Mouse (Mus musculus): ENCODE measurements around the gene Ttbk1.
A peak's percentile ranks its signal among the peaks of the same experiment; 100 is the strongest.
"Not testable (repeated sequence)": the region's sequence is repeated elsewhere in the genome, so short reads cannot be mapped to it uniquely, and the experiment has no call there.

Gene Ttbk1

GRCm38 (mm10) chr17:46487431-46487830, at the start of gene Ttbk1:
Ttbk1 (minus strand) TSS chr17:46487675.
- no peak for DNase-seq (ENCODE audit: low spot score in 2 of 2)

- DNase-seq (ENCODE audit: low spot score in 2 of 2): peak in 1 of 2 experiments; percentile 46
Observed at GRCm38 (mm10) chr17:46525579-46526307, 38.3 kb upstream of the Ttbk1 start.

GRCm38 (mm10) chr17:46525065-46525464, 37.6 kb upstream of the Ttbk1 start:
- DNase-seq (ENCODE audit: low spot score in 2 of 2): no peak

GRCm38 (mm10) chr17:46521963-46522668, 34.6 kb upstream of the Ttbk1 start:
- DNase-seq (ENCODE audit: low spot score in 2 of 2): no peak

- DNase-seq (ENCODE audit: low spot score in 2 of 2): no peak
Observed at GRCm38 (mm10) chr17:46521174-46521573, 33.7 kb upstream of the Ttbk1 start.

GRCm38 (mm10) chr17:46520385-46520979, 33.0 kb upstream of the Ttbk1 start:
- DNase-seq (ENCODE audit: low spot score in 2 of 2): no peak

GRCm38 (mm10) chr17:46519971-46520370, 32.5 kb upstream of the Ttbk1 start:
- DNase-seq (ENCODE audit: low spot score in 2 of 2): no peak

GRCm38 (mm10) chr17:46513329-46513728, 25.9 kb upstream of the Ttbk1 start:
- no peak for DNase-seq (ENCODE audit: low spot score in 2 of 2)

GRCm38 (mm10) chr17:46511059-46511710, 23.7 kb upstream of the Ttbk1 start:
- DNase-seq (ENCODE audit: low spot score in 2 of 2): no peak

GRCm38 (mm10) chr17:46505617-46506016, 18.1 kb upstream of the Ttbk1 start:
- no peak for DNase-seq (ENCODE audit: low spot score in 2 of 2)

GRCm38 (mm10) chr17:46503847-46504638, 16.6 kb upstream of the Ttbk1 start:
- no peak for DNase-seq (ENCODE audit: low spot score in 2 of 2)

GRCm38 (mm10) chr17:46502775-46503174, 15.3 kb upstream of the Ttbk1 start:
- no peak for DNase-seq (ENCODE audit: low spot score in 2 of 2)

- no peak for DNase-seq (ENCODE audit: low spot score in 2 of 2)
Observed at GRCm38 (mm10) chr17:46497956-46498355, 10.5 kb upstream of the Ttbk1 start.

- peak; percentile 55 to 66 for DNase-seq (ENCODE audit: low spot score in 2 of 2)
Observed at GRCm38 (mm10) chr17:46496623-46497434, 9.4 kb upstream of the Ttbk1 start, which contains the start of gene Dnph1. Dnph1 (plus strand) TSS chr17:46496711.

GRCm38 (mm10) chr17:46496081-46496480, 8.6 kb upstream of the Ttbk1 start:
- DNase-seq (ENCODE audit: low spot score in 2 of 2): not testable (repeated sequence)

- DNase-seq (ENCODE audit: low spot score in 2 of 2): no peak
Observed at GRCm38 (mm10) chr17:46495486-46495885, 8.0 kb upstream of the Ttbk1 start.

- no peak for DNase-seq (ENCODE audit: low spot score in 2 of 2)
Observed at GRCm38 (mm10) chr17:46486995-46487394, 480 bp downstream of the Ttbk1 start.

- DNase-seq (ENCODE audit: low spot score in 2 of 2): no peak
Observed at GRCm38 (mm10) chr17:46484461-46484875, 3.0 kb downstream of the Ttbk1 start.

GRCm38 (mm10) chr17:46484021-46484431, 3.4 kb downstream of the Ttbk1 start:
- no peak for DNase-seq (ENCODE audit: low spot score in 2 of 2)

GRCm38 (mm10) chr17:46483561-46484001, 3.9 kb downstream of the Ttbk1 start:
- DNase-seq (ENCODE audit: low spot score in 2 of 2): no peak

All from heart, adult 9 months (tissue).